Mouse (Mus musculus) kidney, embryonic 16.5 days (tissue): ENCODE measurements around the gene Zeb2. TPM values are rescaled to one million over a fixed set of nuclear protein-coding genes. Genes with fewer than 3 reads are reported as not detected.
"Not testable (repeated sequence)": the region's sequence is repeated elsewhere in the genome, so short reads cannot be mapped to it uniquely, and the experiment has no call there.

Source experiments
- ATAC-seq: fragments of 200-750 bp; cut with Nextera tagmentation; 2 replicates; pipeline ENCODE4 v1.8.0; 2017; ENCODE audit warnings: moderate TSS enrichment; ENCODE audit not compliant: low FRiP score, low TSS enrichment
- H3K27ac ChIP-seq: fragments of 300-500 bp; sonication (generic); 2 replicates; pipeline ENCODE4 v1.5.1; 2014; ENCODE audit warnings: low read length
- H3K27me3 ChIP-seq: fragments of 300-500 bp; sonication (generic); 2 replicates; pipeline ENCODE4 v1.6.1; 2014; ENCODE audit warnings: low read length, control low read depth, mixed read lengths; ENCODE audit not compliant: insufficient read depth
- H3K36me3 ChIP-seq: fragments of 300-500 bp; sonication (generic); 2 replicates; pipeline ENCODE4 v1.6.1; 2014; ENCODE audit warnings: low read length, control low read depth, mixed read lengths; ENCODE audit not compliant: insufficient read depth
- H3K4me1 ChIP-seq: fragments of 300-500 bp; sonication (generic); 2 replicates; pipeline ENCODE4 v1.6.1; 2014; ENCODE audit warnings: low read length, control low read depth, mixed read lengths; ENCODE audit not compliant: insufficient read depth
- H3K4me2 ChIP-seq: fragments of 300-500 bp; sonication (generic); replicated peaks from 2 replicates; pipeline ENCODE4 v1.6.1; 2014; ENCODE audit warnings: low read depth, low read length
- H3K4me3 ChIP-seq: fragments of 300-500 bp; sonication (generic); 2 replicates; pipeline ENCODE4 v1.5.1; 2014; ENCODE audit warnings: mild to moderate bottlenecking, low read length
- H3K9ac ChIP-seq: fragments of 300-500 bp; sonication (generic); replicated peaks from 2 replicates; pipeline ENCODE4 v1.6.1; 2014; ENCODE audit warnings: low read length
- H3K9me3 ChIP-seq: fragments of 300-500 bp; sonication (generic); 2 replicates; pipeline ENCODE4 v1.6.1; 2016; ENCODE audit warnings: low read length, control low read depth
- WGBS: fragments of 180-500 bp; shearing (Covaris S2); extraction: QIAGEN DNeasy Blood & Tissue Kit; methylation state at CpG from one replicate; pipeline ENCODE4 v1.1.7; 2014; 5-methylcytosine and 5-hydroxymethylcytosine counted together
- polyA plus RNA-seq: library from polyadenylated mRNA; unstranded; fragments of >200 nt; fragmentation: Nextera tagmentation; extraction: Ambion mirVana; gene quantifications from 2 replicates; pipeline ENCODE4 v1.2.1, GENCODE M21; 2015

Gene Zeb2
- polyA plus RNA-seq, 1 experiment from 2014 or later: 49.3 TPM

GRCm38 (mm10) chr2:45113912-45114311 is 3.3 kb downstream of the Zeb2 start:
- Histone ChIP-seq H3K4me3 (no peak overlapping the region; the same call in 1 of the 2 replicates), H3K27ac (peak overlapping the region; percentile 80; the same call in 1 of the 2 replicates), H3K4me1 (peaks cover 15% of the 10 kb centered on the region), H3K9ac (no peak overlapping the region), H3K36me3 (no peaks in the 10 kb centered on the region), H3K4me2 (peak overlapping the region; percentile 70), H3K27me3 (peaks cover 3% of the 10 kb centered on the region; the same call in 1 of the 2 replicates), H3K9me3 (no peaks in the 10 kb centered on the region)
- 42% methylated on average over 3 of the region's 3 CpGs for WGBS
- no peak for ATAC-seq

GRCm38 (mm10) chr2:45112891-45113683 is 4.1 kb downstream of the Zeb2 start:
- peak overlapping the region; percentile 81 for H3K4me3 ChIP-seq
- peaks cover 15% of the 10 kb centered on the region for H3K4me1 ChIP-seq
- peaks cover 3% of the 10 kb centered on the region; the same call in 1 of the 2 replicates for H3K27me3 ChIP-seq
- no peaks in the 10 kb centered on the region for H3K9me3 ChIP-seq
- no peaks in the 10 kb centered on the region for H3K36me3 ChIP-seq
- ATAC-seq: peak; percentile 14; the same call in 1 of the 2 replicates
- H3K27ac ChIP-seq: peak overlapping the region; percentile 90
- H3K9ac ChIP-seq: peak overlapping the region; percentile 96
- H3K4me2 ChIP-seq: peak overlapping the region; percentile 70
- 1% methylated on average over 23 of the region's 25 CpGs for WGBS

GRCm38 (mm10) chr2:45112021-45112747 is 5.0 kb downstream of the Zeb2 start:
- no peaks in the 10 kb centered on the region for H3K9me3 ChIP-seq
- peak overlapping the region; percentile 96 for H3K9ac ChIP-seq
- H3K27me3 ChIP-seq: peaks cover 3% of the 10 kb centered on the region; the same call in 1 of the 2 replicates
- 10% methylated on average over 9 of the region's 9 CpGs for WGBS
- no peak for ATAC-seq
- peaks cover 18% of the 10 kb centered on the region for H3K4me1 ChIP-seq
- H3K27ac ChIP-seq: peak overlapping the region; percentile 90
- peak overlapping the region; percentile 70 for H3K4me2 ChIP-seq
- H3K36me3 ChIP-seq: no peaks in the 10 kb centered on the region
- H3K4me3 ChIP-seq: peak overlapping the region; percentile 81

GRCm38 (mm10) chr2:45111571-45111970 is 5.6 kb downstream of the Zeb2 start:
- WGBS: 4% methylated on average over 3 of the region's 3 CpGs

GRCm38 (mm10) chr2:45110757-45111411 is 6.3 kb downstream of the Zeb2 start:
- Histone ChIP-seq H3K27ac (peak overlapping the region; percentile 97), H3K4me1 (peaks cover 23% of the 10 kb centered on the region), H3K9ac (peak overlapping the region; percentile 96), H3K4me3 (peak overlapping the region; percentile 81), H3K9me3 (no peaks in the 10 kb centered on the region), H3K4me2 (peak overlapping the region; percentile 70), H3K27me3 (peaks cover 3% of the 10 kb centered on the region; the same call in 1 of the 2 replicates), H3K36me3 (no peaks in the 10 kb centered on the region)
- 0% methylated on average over 20 of the region's 20 CpGs for WGBS
- peak; percentile 30; the same call in 1 of the 2 replicates for ATAC-seq

More at GRCm38 (mm10) chr2:45111571-45111970, 5.6 kb downstream of the Zeb2 start:
- H3K9me3 ChIP-seq, H3K36me3 ChIP-seq, ATAC-seq, H3K27me3 ChIP-seq: not testable (repeated sequence)
- H3K27ac ChIP-seq: peak overlapping the region; percentile 97
- H3K4me1 ChIP-seq: peaks cover 17% of the 10 kb centered on the region
- peak overlapping the region; percentile 70 for H3K4me2 ChIP-seq
- H3K4me3 ChIP-seq: peak overlapping the region; percentile 81
- peak overlapping the region; percentile 96 for H3K9ac ChIP-seq

GRCm38 (mm10) chr2:45109951-45110756 is 7.0 kb downstream of the Zeb2 start:
- Histone ChIP-seq H3K9me3 (no peaks in the 10 kb centered on the region), H3K4me1 (peaks cover 26% of the 10 kb centered on the region), H3K9ac (peak overlapping the region; percentile 96), H3K36me3 (no peaks in the 10 kb centered on the region), H3K27ac (peak overlapping the region; percentile 97), H3K27me3 (peaks cover 3% of the 10 kb centered on the region; the same call in 1 of the 2 replicates), H3K4me2 (peak overlapping the region; percentile 70), H3K4me3 (peak overlapping the region; percentile 81)
- 1% methylated on average over 54 of the region's 54 CpGs for whole genome bisulfite sequencing
- ATAC-seq: peak; percentile 14

GRCm38 (mm10) chr2:45109161-45109950 is 7.8 kb downstream of the Zeb2 start:
- Histone ChIP-seq H3K4me2 (peak overlapping the region; percentile 70), H3K9me3 (no peaks in the 10 kb centered on the region), H3K9ac (peak overlapping the region; percentile 96), H3K4me1 (peaks cover 23% of the 10 kb centered on the region; the same call in 1 of the 2 replicates), H3K36me3 (no peaks in the 10 kb centered on the region), H3K4me3 (peak overlapping the region; percentile 81), H3K27me3 (peaks cover 3% of the 10 kb centered on the region; the same call in 1 of the 2 replicates), H3K27ac (peak overlapping the region; percentile 97)
- WGBS: 0% methylated on average over 27 of the region's 74 CpGs
- peak; percentile 17 for ATAC-seq

- Histone ChIP-seq H3K4me2 (peak overlapping the region; percentile 70), H3K4me1 (peaks cover 27% of the 10 kb centered on the region; the same call in 1 of the 2 replicates), H3K36me3 (no peaks in the 10 kb centered on the region), H3K9me3 (no peaks in the 10 kb centered on the region), H3K4me3 (peak overlapping the region; percentile 81), H3K27me3 (peaks cover 3% of the 10 kb centered on the region; the same call in 1 of the 2 replicates), H3K9ac (peak overlapping the region; percentile 96), H3K27ac (peak overlapping the region; percentile 97)
- WGBS: 1% methylated on average over 25 of the region's 25 CpGs
- peak; percentile 39 for ATAC-seq
Measured at GRCm38 (mm10) chr2:45108521-45109091, 8.6 kb downstream of the Zeb2 start.
